Mouse (Mus musculus): ENCODE measurements around the gene Nectin3.

DNA sequence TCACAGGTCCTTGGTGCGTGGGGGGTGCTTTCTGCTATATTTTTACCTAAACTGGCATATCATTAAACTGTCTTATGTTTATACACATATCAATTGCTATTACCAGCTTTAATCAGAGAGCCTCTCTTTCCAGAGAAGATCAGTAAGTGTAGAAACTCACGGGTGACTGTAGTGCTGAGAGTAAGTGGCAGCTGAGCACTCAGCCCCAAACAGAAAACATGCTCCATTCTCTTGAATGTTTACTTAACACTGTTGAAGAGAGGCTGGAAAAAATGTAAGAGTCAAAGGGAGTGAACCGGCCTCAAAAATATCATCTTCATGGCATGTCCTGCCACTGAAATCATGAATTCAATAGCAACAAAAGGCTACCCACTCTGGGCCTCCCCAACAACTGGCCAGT, 21.0 kb downstream of the Nectin3 start:
- TF ChIP-seq CTCF (IDR thresholded peaks at IDR 0.05; ENCODE audit: control insufficient read depth, insufficient read depth, low read length) (no peak), POLR2A (IDR thresholded peaks at IDR 0.05; ENCODE audit: borderline replicate concordance, control insufficient read depth, low read depth, low read length) (no peak)

Data from bone marrow, adult 2 months (tissue).